Mouse (Mus musculus) lung, postnatal 0 days (tissue): ENCODE data around the gene Cenpm. TPM values are rescaled to one million over a fixed set of nuclear protein-coding genes. Genes with fewer than 3 reads are reported as not detected.
A peak's percentile ranks its signal among the peaks of the same experiment; 100 is the strongest.

Source experiments
- ATAC-seq: fragments of 200-750 bp; cut with Nextera tagmentation; 2 replicates; pipeline ENCODE4 v1.8.0; 2017; ENCODE audit warnings: moderate library complexity
- DNase-seq: peaks from one replicate; pipeline ENCODE4 v3.0.0-alpha.2; 2016; ENCODE audit warnings: low spot score
- H3K27ac ChIP-seq: fragments of 300-500 bp; sonication (generic); 2 replicates; pipeline ENCODE4 v1.5.1; 2014; ENCODE audit warnings: antibody characterized with exemption, mild to moderate bottlenecking, low read length, mixed read lengths
- H3K27me3 ChIP-seq: fragments of 300-500 bp; sonication (generic); replicated peaks from 2 replicates; pipeline ENCODE4 v1.6.1; 2014; ENCODE audit warnings: low read length, mixed read lengths; ENCODE audit not compliant: insufficient read depth
- H3K36me3 ChIP-seq: fragments of 300-500 bp; sonication (generic); 2 replicates; pipeline ENCODE4 v1.6.1; 2014; ENCODE audit warnings: low read length, mixed read lengths; ENCODE audit not compliant: insufficient read depth
- H3K4me1 ChIP-seq: fragments of 300-500 bp; sonication (generic); 2 replicates; pipeline ENCODE4 v1.6.1; 2014; ENCODE audit warnings: antibody characterized with exemption, low read depth, low read length, mixed read lengths; ENCODE audit not compliant: insufficient read depth
- H3K4me2 ChIP-seq: fragments of 300-500 bp; sonication (generic); replicated peaks from 2 replicates; pipeline ENCODE4 v1.6.1; 2014; ENCODE audit warnings: low read depth, mild to moderate bottlenecking, low read length, moderate library complexity, mixed read lengths
- H3K4me3 ChIP-seq: fragments of 300-500 bp; sonication (generic); 2 replicates; pipeline ENCODE4 v1.5.1; 2014; ENCODE audit warnings: low read depth, low read length
- H3K9ac ChIP-seq: fragments of 300-500 bp; sonication (generic); replicated peaks from 2 replicates; pipeline ENCODE4 v1.6.1; 2014; ENCODE audit warnings: low read depth, mild to moderate bottlenecking
- H3K9me3 ChIP-seq: fragments of 300-500 bp; sonication (generic); 2 replicates; pipeline ENCODE4 v1.6.1; 2016; ENCODE audit warnings: low read length, mixed read lengths
- CTCF ChIP-seq: IDR thresholded peaks from 2 replicates; pipeline ENCODE4 v1.5.1; 2016; ENCODE audit warnings: antibody characterized with exemption, mild to moderate bottlenecking
- EP300 ChIP-seq: IDR thresholded peaks from 2 replicates; pipeline ENCODE4 v1.6.1; 2016; ENCODE audit warnings: antibody characterized with exemption, mild to moderate bottlenecking, control low read depth
- WGBS: fragments of 180-500 bp; shearing (Covaris S2); extraction: QIAGEN DNeasy Blood & Tissue Kit; methylation state at CpG from one replicate; pipeline ENCODE4 v1.1.7; 2014; 5-methylcytosine and 5-hydroxymethylcytosine counted together
- microRNA counts: library from miRNA; unstranded; fragments of <30 nt; microRNA quantifications from one replicate; lab custom pipeline; 2015
- microRNA-seq: library from miRNA; unstranded; fragments of <30 nt; microRNA quantifications from one replicate; pipeline ENCODE4, GENCODE M21; 2016
- polyA plus RNA-seq: library from polyadenylated mRNA; unstranded; fragments of >200 nt; fragmentation: Nextera tagmentation; extraction: Ambion mirVana; gene quantifications from 2 replicates; pipeline ENCODE4 v1.2.1, GENCODE M21; 2015

The Cenpm gene
- polyA plus RNA-seq, 1 experiment from 2014 or later = 3.9 TPM

DNA sequence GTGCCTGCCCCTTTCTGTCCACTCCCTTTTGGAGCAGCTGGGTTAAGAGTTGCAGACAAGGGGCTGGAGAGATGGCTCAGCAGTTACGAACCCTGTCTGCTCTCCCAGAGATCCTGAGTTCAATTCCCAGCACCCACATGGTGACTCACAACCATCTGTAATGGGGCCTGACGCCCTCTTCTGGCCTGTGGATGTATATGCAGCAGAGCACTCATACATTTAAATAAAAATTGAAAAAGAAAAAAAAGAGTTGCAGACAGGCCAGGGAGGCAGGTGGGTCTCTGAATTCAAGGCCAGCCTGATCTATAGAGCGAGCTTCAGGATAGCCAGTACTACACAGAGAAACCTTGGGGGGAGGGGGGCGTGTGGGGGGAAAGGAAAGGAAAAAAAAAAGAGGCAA is 57.1 kb downstream of the Cenpm start:
- Histone ChIP-seq H3K36me3 (peaks cover 54% of the 10 kb centered on the region), H3K4me3 (no peak overlapping the region), H3K9me3 (no peaks in the 10 kb centered on the region), H3K27me3 (no peaks in the 10 kb centered on the region), H3K4me1 (no peaks in the 10 kb centered on the region), H3K9ac (no peak overlapping the region), H3K4me2 (no peak overlapping the region), H3K27ac (no peak overlapping the region)
- TF ChIP-seq EP300 = no peak
- no peak; the same call in 1 of the 2 replicates for TF ChIP-seq CTCF
- no peak for DNase-seq
- ATAC-seq = no peak
- WGBS = 81% methylated on average over 4 of the region's 4 CpGs

DNA sequence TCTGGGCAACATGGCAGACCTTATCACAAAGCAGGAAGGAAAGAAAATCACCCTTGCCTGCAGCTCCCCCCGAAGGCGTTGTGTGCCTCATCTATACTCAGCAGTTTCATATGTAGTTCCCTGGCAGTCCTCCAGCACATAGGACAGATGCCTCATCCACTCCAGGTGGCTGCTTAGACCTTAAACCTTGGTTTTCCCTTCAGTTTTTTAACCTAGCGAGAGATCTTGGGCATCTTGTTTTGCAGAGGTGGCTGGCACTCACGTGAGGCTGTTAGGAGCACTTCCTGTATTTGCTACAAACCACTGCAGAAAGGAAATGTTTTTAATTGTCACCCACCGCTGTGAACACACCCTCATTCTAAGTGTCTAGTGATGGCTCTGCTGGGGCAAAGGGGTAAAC is 57.6 kb downstream of the Cenpm start:
- WGBS = 70% methylated on average over 5 of the region's 5 CpGs
- no peak for ATAC-seq
- Histone ChIP-seq H3K36me3 (peaks cover 59% of the 10 kb centered on the region), H3K27ac (no peak overlapping the region), H3K9ac (no peak overlapping the region), H3K4me1 (no peaks in the 10 kb centered on the region), H3K4me3 (no peak overlapping the region), H3K4me2 (no peak overlapping the region), H3K27me3 (no peaks in the 10 kb centered on the region), H3K9me3 (no peaks in the 10 kb centered on the region)
- DNase-seq = no peak
- TF ChIP-seq CTCF = no peak

DNA sequence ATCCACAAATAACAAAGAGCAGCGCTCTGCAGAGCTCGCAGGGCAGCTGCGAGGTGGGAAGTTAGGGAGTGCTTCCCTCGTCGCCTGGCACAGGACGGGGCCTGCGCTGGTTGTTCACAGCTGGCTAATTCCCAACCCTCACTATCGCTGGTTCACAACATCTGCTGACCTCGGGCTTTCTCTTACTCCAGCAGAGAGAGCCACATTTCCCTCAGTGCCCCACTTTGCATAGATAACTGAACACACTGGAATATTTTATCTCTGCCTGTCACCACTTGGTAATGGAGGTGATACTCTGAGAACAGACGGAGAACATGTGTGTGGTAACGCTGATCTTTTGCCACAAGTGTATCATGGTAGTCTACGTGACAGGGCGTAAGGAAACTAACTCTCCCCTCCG is 58.4 kb downstream of the Cenpm start:
- Histone ChIP-seq H3K36me3 (peaks cover 65% of the 10 kb centered on the region), H3K4me2 (no peak overlapping the region), H3K4me1 (no peaks in the 10 kb centered on the region), H3K27me3 (no peaks in the 10 kb centered on the region), H3K4me3 (no peak overlapping the region), H3K9me3 (no peaks in the 10 kb centered on the region), H3K9ac (no peak overlapping the region), H3K27ac (no peak overlapping the region)
- TF ChIP-seq EP300 (no peak), CTCF (no peak)
- DNase-seq (no peak), ATAC-seq (no peak)
- WGBS = 78% methylated on average over 14 of the region's 14 CpGs

DNA sequence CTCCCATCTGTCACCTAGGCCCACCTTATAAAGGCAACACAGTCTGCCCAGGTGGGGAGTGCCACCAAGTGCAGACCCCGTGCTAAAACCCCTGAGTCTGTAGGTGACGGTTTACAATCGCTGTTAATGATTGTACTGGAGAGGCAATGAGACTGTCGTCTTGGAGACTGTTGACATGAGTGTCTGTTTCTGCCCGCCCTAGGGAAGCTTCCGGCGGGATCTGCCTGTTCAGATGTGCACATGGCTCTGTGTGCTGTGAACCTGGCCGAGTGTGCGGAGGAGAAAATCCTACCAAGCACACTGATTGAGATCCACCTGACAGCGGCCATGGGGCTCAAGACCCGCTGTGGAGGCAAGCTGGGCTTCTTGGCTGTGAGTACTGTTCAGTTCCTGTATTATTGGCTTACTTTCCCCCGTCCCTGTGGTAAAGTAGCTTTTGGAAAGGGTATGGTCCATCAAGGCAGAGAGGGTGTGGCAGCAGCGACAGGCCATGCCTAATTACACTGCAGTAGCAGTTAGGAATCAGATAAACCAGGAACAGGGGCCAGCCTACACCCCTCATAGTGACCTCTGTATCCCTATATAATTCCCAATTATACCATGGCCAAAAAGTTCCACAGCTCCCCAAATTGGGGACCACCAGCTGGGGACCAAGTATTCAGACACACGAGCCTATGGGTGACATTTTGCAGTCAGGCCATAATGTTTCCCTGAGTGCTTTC is 59.3 kb downstream of the Cenpm start:
- no peak for DNase-seq
- Histone ChIP-seq H3K4me1 (no peaks in the 10 kb centered on the region), H3K9me3 (no peaks in the 10 kb centered on the region), H3K9ac (no peak overlapping the region), H3K27me3 (no peaks in the 10 kb centered on the region), H3K4me2 (no peak overlapping the region), H3K4me3 (no peak overlapping the region), H3K27ac (no peak overlapping the region), H3K36me3 (peaks cover 69% of the 10 kb centered on the region)
- no peak for TF ChIP-seq CTCF
- TF ChIP-seq EP300 = no peak
- WGBS = 85% methylated on average over 14 of the region's 14 CpGs
- no peak for ATAC-seq

DNA sequence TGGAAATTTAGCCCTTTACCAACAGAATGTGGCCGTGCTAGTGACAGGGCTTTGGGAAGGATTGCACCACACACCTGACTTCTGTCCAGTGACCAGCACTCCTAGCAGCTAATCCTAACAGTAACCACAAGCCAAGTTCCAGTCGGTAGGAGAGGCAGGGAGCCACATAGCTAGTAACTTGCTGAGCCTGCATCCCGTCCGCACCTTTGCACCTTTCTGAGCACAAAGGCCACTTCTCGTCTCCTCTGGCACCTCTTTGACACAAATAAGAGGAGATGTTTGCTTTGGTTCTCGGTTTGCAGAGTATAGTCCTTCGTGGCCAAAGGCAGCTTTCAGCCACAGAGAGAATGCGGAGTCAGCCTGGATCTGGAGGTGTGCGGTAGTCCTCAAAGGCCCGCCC is 59.9 kb downstream of the Cenpm start:
- WGBS = 64% methylated on average over 10 of the region's 10 CpGs
- H3K27ac ChIP-seq = no peak overlapping the region
- peaks cover 75% of the 10 kb centered on the region for H3K36me3 ChIP-seq
- TF ChIP-seq CTCF (no peak), EP300 (no peak)
- H3K27me3 ChIP-seq = no peaks in the 10 kb centered on the region
- no peak overlapping the region for H3K4me3 ChIP-seq
- DNase-seq (no peak), ATAC-seq (0 out of 2 replicates have a peak, but pooled peaks have one; percentile 16)
- H3K9ac ChIP-seq = no peak overlapping the region
- no peak overlapping the region for H3K4me2 ChIP-seq
- no peaks in the 10 kb centered on the region for H3K9me3 ChIP-seq
- H3K4me1 ChIP-seq = no peaks in the 10 kb centered on the region

DNA sequence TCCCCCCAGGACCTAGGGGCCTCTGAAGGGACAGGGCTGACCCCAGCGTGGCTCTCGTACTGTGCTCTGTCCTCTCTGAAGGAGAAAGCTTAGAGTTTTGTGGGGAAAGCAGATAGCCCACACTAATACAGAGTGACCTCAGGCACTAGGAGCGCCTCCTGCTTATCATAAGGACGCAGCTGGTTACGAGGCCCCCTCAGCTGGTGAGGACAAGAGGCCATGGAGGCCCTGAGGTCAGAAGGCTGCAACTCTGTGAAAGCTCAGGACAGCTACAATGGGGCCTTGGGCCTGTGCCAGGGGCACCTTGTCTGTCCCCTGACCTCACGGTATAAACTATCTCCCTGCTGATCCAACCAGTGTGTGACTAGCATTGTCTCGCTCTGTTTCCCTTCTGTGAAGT is 60.4 kb downstream of the Cenpm start:
- Histone ChIP-seq H3K4me1 (no peaks in the 10 kb centered on the region), H3K27ac (no peak overlapping the region), H3K9ac (no peak overlapping the region), H3K9me3 (no peaks in the 10 kb centered on the region), H3K27me3 (no peaks in the 10 kb centered on the region), H3K36me3 (peaks cover 79% of the 10 kb centered on the region), H3K4me3 (no peak overlapping the region), H3K4me2 (no peak overlapping the region)
- no peak for DNase-seq
- 60% methylated on average over 7 of the region's 7 CpGs for WGBS
- no peak for TF ChIP-seq EP300
- no peak for TF ChIP-seq CTCF
- ATAC-seq = peak; percentile 28; the same call in 1 of the 2 replicates

MicroRNAs within 50 kb of the gene (microRNA counts, 519-probe panel; counts per million panel counts)
- microRNA mmu-miR-33 (lab: Ali Mortazavi, UCI) = 3,426 counts per million, percentile 21 among the panel's probes with 10 or more counts

Small RNAs within 50 kb of the gene (microRNA-seq; reads per million reads assigned to microRNA genes)
- gene Mir33 = 81.0 reads per million, percentile 47 among the genes with 10 or more reads in this experiment

Other genes with a start within 250 kb of the Cenpm start
- 14.5 and 17.1 TPM in 2 replicates for gene Desi1, start 210.9 kb downstream of the Cenpm start, polyA plus RNA-seq
- 131 and 139 TPM in 2 replicates for gene Snu13, start 197.2 kb downstream of the Cenpm start, polyA plus RNA-seq
- not detected in 2 replicates for gene 4930407I10Rik, start 185.6 kb downstream of the Cenpm start, polyA plus RNA-seq
- gene Mei1, start 174.8 kb downstream of the Cenpm start, polyA plus RNA-seq = not detected in 2 replicates
- gene Ccdc134, start 116.8 kb downstream of the Cenpm start, polyA plus RNA-seq = 10.4 and 10.8 TPM in 2 replicates
- gene Srebf2, start 97.6 kb downstream of the Cenpm start, polyA plus RNA-seq = 113 and 115 TPM in 2 replicates
- gene Shisa8, start 31.9 kb downstream of the Cenpm start, polyA plus RNA-seq = 0.29 and 0.55 TPM in 2 replicates
- 0.07 and 0.49 TPM in 2 replicates for gene Tnfrsf13c, start 20.4 kb downstream of the Cenpm start, polyA plus RNA-seq
- not detected in 2 replicates for gene 1500009C09Rik, start 7.6 kb upstream of the Cenpm start, polyA plus RNA-seq
- 0.11 and 0.26 TPM in 2 replicates for gene Sept3, start 30.1 kb upstream of the Cenpm start, polyA plus RNA-seq
- 0.19 TPM in 1 of 2 replicates, not detected in the other for gene Wbp2nl, start 54.2 kb upstream of the Cenpm start, polyA plus RNA-seq
- 73.0 and 75.4 TPM in 2 replicates for gene Naga, start 94.2 kb upstream of the Cenpm start, polyA plus RNA-seq
- 8.4 TPM in 2 replicates for gene Pheta2, start 94.2 kb upstream of the Cenpm start, polyA plus RNA-seq
- 241 and 276 TPM in 2 replicates for gene Smdt1, start 94.2 kb upstream of the Cenpm start, polyA plus RNA-seq
- 439 and 454 TPM in 2 replicates for gene Ndufa6, start 109.6 kb upstream of the Cenpm start, polyA plus RNA-seq
- 13.3 and 14.2 TPM in 2 replicates for gene Cyp2d22, start 135.5 kb upstream of the Cenpm start, polyA plus RNA-seq
- not detected in 2 replicates for gene Cyp2d11, start 149.3 kb upstream of the Cenpm start, polyA plus RNA-seq
- not detected in 2 replicates for gene Cyp2d10, start 162.4 kb upstream of the Cenpm start, polyA plus RNA-seq
- not detected in 2 replicates for gene Cyp2d9, start 188.7 kb upstream of the Cenpm start, polyA plus RNA-seq